8 mouse cellular contexts compared by ENCODE assay signal in the genomic region with DNA sequence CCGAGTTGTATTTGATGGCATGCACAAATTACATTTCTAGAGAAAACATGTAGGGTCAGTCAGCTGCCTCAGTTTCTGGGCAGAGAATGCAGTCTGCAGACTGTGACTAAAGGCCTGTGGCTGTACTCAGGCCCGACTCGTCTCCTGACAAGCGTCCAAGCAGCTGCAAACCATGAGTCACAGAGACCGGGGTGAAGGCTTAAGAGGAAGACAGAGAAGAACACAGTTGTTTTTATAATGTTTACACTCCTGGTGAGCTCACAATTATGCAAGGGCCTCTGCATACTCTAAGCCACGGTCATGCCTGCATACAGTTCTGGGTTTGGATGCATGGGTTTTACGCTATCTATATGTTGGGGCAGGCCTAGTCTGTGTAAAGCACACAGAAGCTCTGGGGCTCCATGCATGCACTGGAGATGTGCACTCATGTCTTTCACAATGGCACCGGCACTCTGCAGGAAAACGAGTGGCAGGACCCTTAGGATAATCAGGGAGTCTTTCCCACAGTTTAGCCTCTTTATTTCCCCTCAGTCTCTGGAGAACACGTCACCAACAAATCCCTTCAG. TPM values are rescaled to one million over a fixed set of nuclear protein-coding genes. Genes with fewer than 3 reads are reported as not detected.
A peak's percentile ranks its signal among the peaks of the same experiment; 100 is the strongest.
DNase-seq lines count a peak whose midpoint lies in the region; ATAC-seq lines count a peak whose summit lies in the region.
"Had no signal": no experiment of that assay in that cellular context is flagged by ENCODE, and none has a peak within 500 bp of the region (broad histone marks: within the 10 kb centered on the region; RNA-seq: fewer than 3 reads in every experiment).

No protein-coding gene starts in this region.

- peak overlapping the region; percentile 70 for H3K27ac ChIP-seq in embryonic facial prominence, embryonic 12.5 days
- H3K27ac ChIP-seq in heart, embryonic 11.5 days (ENCODE audit: low read depth, low read length) = peak overlapping the region; percentile 22
- peak overlapping the region; percentile 19; the same call in 1 of the 2 replicates for H3K27ac ChIP-seq in limb, embryonic 15.5 days
- no peak overlapping the region for H3K27ac ChIP-seq in liver, embryonic 12.5 days
- H3K27ac ChIP-seq: neural tube, embryonic 12.5 days had no signal

- no peak overlapping the region for H3K9ac ChIP-seq in embryonic facial prominence, embryonic 12.5 days
- H3K9ac ChIP-seq in heart, embryonic 11.5 days (ENCODE audit: low read depth, low read length) = no peak overlapping the region
- no peak overlapping the region for H3K9ac ChIP-seq in limb, embryonic 15.5 days
- no peak overlapping the region for H3K9ac ChIP-seq in liver, embryonic 12.5 days
- H3K9ac ChIP-seq: neural tube, embryonic 12.5 days had no signal

- H3K4me3 ChIP-seq in embryonic facial prominence, embryonic 12.5 days = no peak overlapping the region
- no peak overlapping the region for H3K4me3 ChIP-seq in heart, embryonic 11.5 days (ENCODE audit: low read depth, low read length)
- no peak overlapping the region for H3K4me3 ChIP-seq in limb, embryonic 15.5 days
- no peak overlapping the region for H3K4me3 ChIP-seq in liver, embryonic 12.5 days
- H3K4me3 ChIP-seq: neural tube, embryonic 12.5 days had no signal

- no peaks in the 10 kb centered on the region for H3K27me3 ChIP-seq in embryonic facial prominence, embryonic 12.5 days
- no peaks in the 10 kb centered on the region for H3K27me3 ChIP-seq in heart, embryonic 11.5 days (ENCODE audit: control insufficient read depth, insufficient read depth, low read length)
- no peaks in the 10 kb centered on the region for H3K27me3 ChIP-seq in limb, embryonic 15.5 days
- no peaks in the 10 kb centered on the region for H3K27me3 ChIP-seq in liver, embryonic 12.5 days (replicated peaks)
- H3K27me3 ChIP-seq: neural tube, embryonic 12.5 days had no signal

- H3K36me3 ChIP-seq in embryonic facial prominence, embryonic 12.5 days = peaks cover 15% of the 10 kb centered on the region
- no peaks in the 10 kb centered on the region for H3K36me3 ChIP-seq in heart, embryonic 11.5 days (ENCODE audit: control insufficient read depth, insufficient read depth, low read length)
- H3K36me3 ChIP-seq in limb, embryonic 15.5 days = peaks cover 24% of the 10 kb centered on the region; the same call in 1 of the 2 replicates
- no peaks in the 10 kb centered on the region for H3K36me3 ChIP-seq in liver, embryonic 12.5 days
- H3K36me3 ChIP-seq: neural tube, embryonic 12.5 days had no signal

- WGBS in embryonic facial prominence, embryonic 12.5 days = 49% methylated on average over 10 of the region's 10 CpGs
- 38% methylated on average over 10 of the region's 10 CpGs for WGBS in heart, embryonic 11.5 days (ENCODE audit: insufficient replicate concordance)
- WGBS in limb, embryonic 15.5 days = 50% methylated on average over 10 of the region's 10 CpGs
- WGBS in liver, embryonic 12.5 days (ENCODE audit: insufficient replicate concordance) = 66% methylated on average over 10 of the region's 10 CpGs

- H3K4me1 ChIP-seq in embryonic facial prominence, embryonic 12.5 days = peaks cover 41% of the 10 kb centered on the region
- H3K4me1 ChIP-seq in heart, embryonic 11.5 days (ENCODE audit: control insufficient read depth, insufficient read depth, low read length) = peaks cover 52% of the 10 kb centered on the region
- peaks cover 24% of the 10 kb centered on the region for H3K4me1 ChIP-seq in limb, embryonic 15.5 days
- no peaks in the 10 kb centered on the region for H3K4me1 ChIP-seq in liver, embryonic 12.5 days

- H3K4me2 ChIP-seq in embryonic facial prominence, embryonic 12.5 days (replicated peaks) = no peak overlapping the region
- peak overlapping the region; percentile 6 for H3K4me2 ChIP-seq in heart, embryonic 11.5 days
- no peak overlapping the region for H3K4me2 ChIP-seq in limb, embryonic 15.5 days
- no peak overlapping the region for H3K4me2 ChIP-seq in liver, embryonic 12.5 days
- H3K4me2 ChIP-seq: neural tube, embryonic 12.5 days had no signal

- no peaks in the 10 kb centered on the region for H3K9me3 ChIP-seq in embryonic facial prominence, embryonic 12.5 days
- no peaks in the 10 kb centered on the region for H3K9me3 ChIP-seq in heart, embryonic 11.5 days (replicated peaks; ENCODE audit: control insufficient read depth, low read length)
- no peaks in the 10 kb centered on the region for H3K9me3 ChIP-seq in limb, embryonic 15.5 days
- H3K9me3 ChIP-seq in liver, embryonic 12.5 days (replicated peaks) = no peaks in the 10 kb centered on the region
- H3K9me3 ChIP-seq: neural tube, embryonic 12.5 days had no signal

- peak; percentile 28 to 48 for DNase-seq in adrenal gland, adult 18-20 months (ENCODE audit: low spot score in 2 of 2)
- no peak for DNase-seq in frontal cortex, postnatal 10 days (ENCODE audit: low spot score in 2 of 2)
- DNase-seq in spleen, adult 18-20 months = no peak

- no peak for ATAC-seq in embryonic facial prominence, embryonic 12.5 days (ENCODE audit: insufficient number of reproducible peaks, insufficient read depth, low FRiP score, low TSS enrichment)
- no peak for ATAC-seq in heart, embryonic 11.5 days (replicated peaks; ENCODE audit: insufficient number of reproducible peaks, low FRiP score, low TSS enrichment)
- ATAC-seq in limb, embryonic 15.5 days (ENCODE audit: insufficient number of reproducible peaks, low FRiP score, low TSS enrichment, low read depth) = no peak
- no peak for ATAC-seq in liver, embryonic 12.5 days

RNA-seq across cellular contexts. Expression of a gene that starts 39.8 kb away (rescaled TPM):
- 10 to 100 TPM; 24.3 to 28.0 TPM for total RNA-seq in adrenal gland, adult 18-20 months (2021)
- polyA plus RNA-seq in embryonic facial prominence, embryonic 12.5 days (2016; fragmentation: Nextera tagmentation; extraction: Ambion mirVana) = 5.4 and 6.3 TPM in 2 replicates
- polyA plus RNA-seq in heart, embryonic 11.5 days (2014; fragmentation: Nextera tagmentation; extraction: Ambion mirVana) = 7.4 and 8.3 TPM in 2 replicates
- 7.8 and 8.2 TPM in 2 replicates for polyA plus RNA-seq in limb, embryonic 15.5 days (2015; fragmentation: Nextera tagmentation; extraction: Ambion mirVana)
- 0.68 and 0.78 TPM in 2 replicates for polyA plus RNA-seq in liver, embryonic 12.5 days (2016; fragmentation: Nextera tagmentation; extraction: Ambion mirVana)

RNA-seq across cellular contexts. Expression of a gene that starts 41.0 kb away (rescaled TPM):
- under 1 TPM in 1 of 2 experiments, not detected in 1; 0.10 TPM for total RNA-seq in adrenal gland, adult 18-20 months (2021)
- polyA plus RNA-seq in embryonic facial prominence, embryonic 12.5 days (2016; fragmentation: Nextera tagmentation; extraction: Ambion mirVana) = 0.06 and 0.13 TPM in 2 replicates
- 0.26 and 0.45 TPM in 2 replicates for polyA plus RNA-seq in heart, embryonic 11.5 days (2014; fragmentation: Nextera tagmentation; extraction: Ambion mirVana)
- 0.23 and 0.37 TPM in 2 replicates for polyA plus RNA-seq in limb, embryonic 15.5 days (2015; fragmentation: Nextera tagmentation; extraction: Ambion mirVana)
- polyA plus RNA-seq in liver, embryonic 12.5 days (2016; fragmentation: Nextera tagmentation; extraction: Ambion mirVana) = 0.04 and 0.08 TPM in 2 replicates

Comparison
In these comparisons a context has a peak if more than half of its experiments do, and no peak if none do; other contexts are left out.
1. DNase-seq: peak in adrenal gland, adult 18-20 months (2 of 2); none in frontal cortex, postnatal 10 days (0 of 2) and spleen, adult 18-20 months (0 of 2).